Mouse (Mus musculus) liver, embryonic 16.5 days (tissue): ENCODE measurements at regions not wholly inside any gene's neighbourhood (a gene's known extent, or its start where the extent isn't known, plus 50 kb on each side); places are given as distances from the start of the nearest gene placed in this dataset.

Experiments used
- ATAC-seq: fragments of 200-750 bp; cut with Nextera tagmentation; 2 replicates; pipeline ENCODE4 v1.8.0; 2017; ENCODE audit warnings: low read depth, mild to moderate bottlenecking, moderate number of reproducible peaks, moderate library complexity
- H3K27ac ChIP-seq: fragments of 300-500 bp; sonication (generic); 2 replicates; pipeline ENCODE4 v1.5.1; 2014; ENCODE audit warnings: mild to moderate bottlenecking, low read length
- H3K27me3 ChIP-seq: fragments of 300-500 bp; sonication (generic); 2 replicates; pipeline ENCODE4 v1.6.1; 2014; ENCODE audit warnings: low read depth, low read length, mixed read lengths; ENCODE audit not compliant: control insufficient read depth, insufficient read depth
- H3K36me3 ChIP-seq: fragments of 300-500 bp; sonication (generic); 2 replicates; pipeline ENCODE4 v1.6.1; 2014; ENCODE audit warnings: mild to moderate bottlenecking; ENCODE audit not compliant: control insufficient read depth, insufficient read depth
- H3K4me1 ChIP-seq: fragments of 300-500 bp; sonication (generic); 2 replicates; pipeline ENCODE4 v1.6.1; 2014; ENCODE audit warnings: low read depth, low read length, mixed read lengths; ENCODE audit not compliant: control insufficient read depth
- H3K4me2 ChIP-seq: fragments of 300-500 bp; sonication (generic); 2 replicates; pipeline ENCODE4 v1.6.1; 2014; ENCODE audit warnings: low read depth, low read length, mixed read lengths
- H3K4me3 ChIP-seq: fragments of 300-500 bp; sonication (generic); 2 replicates; pipeline ENCODE4 v1.5.1; 2014; ENCODE audit warnings: low read depth, mild to moderate bottlenecking, low read length
- H3K9ac ChIP-seq: fragments of 300-500 bp; sonication (generic); 2 replicates; pipeline ENCODE4 v1.6.1; 2014; ENCODE audit warnings: low read depth, low read length
- H3K9me3 ChIP-seq: fragments of 300-500 bp; sonication (generic); replicated peaks from 2 replicates; pipeline ENCODE4 v1.6.1; 2016; ENCODE audit warnings: low read length; ENCODE audit not compliant: control insufficient read depth
- whole genome bisulfite sequencing: fragments of 180-500 bp; shearing (Covaris S2); extraction: QIAGEN DNeasy Blood & Tissue Kit; methylation state at CpG from one replicate; pipeline ENCODE4 v1.1.7; 2014; ENCODE audit not compliant: insufficient replicate concordance; 5-methylcytosine and 5-hydroxymethylcytosine counted together

- H3K4me1 ChIP-seq = no peaks in the 10 kb centered on the region
- no peak overlapping the region for H3K27ac ChIP-seq
- H3K9me3 ChIP-seq = no peaks in the 10 kb centered on the region
- H3K27me3 ChIP-seq = no peaks in the 10 kb centered on the region
- H3K9ac ChIP-seq = no peak overlapping the region
- 70% methylated on average over 7 of the region's 7 CpGs for WGBS
- ATAC-seq = no peak
- no peak overlapping the region for H3K4me2 ChIP-seq
- H3K36me3 ChIP-seq = no peaks in the 10 kb centered on the region
- H3K4me3 ChIP-seq = no peak overlapping the region
Measured at GRCm38 (mm10) chr10:68347806-68348205, 69.3 kb upstream of the Arid5b start.

GRCm38 (mm10) chr10:68344991-68345720 lies 66.6 kb upstream of the Arid5b start:
- Histone ChIP-seq H3K27ac (no peak overlapping the region), H3K36me3 (no peaks in the 10 kb centered on the region), H3K4me2 (no peak overlapping the region), H3K9me3 (no peaks in the 10 kb centered on the region), H3K27me3 (no peaks in the 10 kb centered on the region), H3K4me1 (no peaks in the 10 kb centered on the region), H3K4me3 (no peak overlapping the region), H3K9ac (no peak overlapping the region)
- ATAC-seq = no peak
- 74% methylated on average over 18 of the region's 18 CpGs for WGBS

- Histone ChIP-seq H3K27ac (no peak overlapping the region), H3K9me3 (no peaks in the 10 kb centered on the region), H3K36me3 (no peaks in the 10 kb centered on the region), H3K27me3 (no peaks in the 10 kb centered on the region), H3K4me2 (no peak overlapping the region), H3K9ac (no peak overlapping the region), H3K4me3 (no peak overlapping the region), H3K4me1 (no peaks in the 10 kb centered on the region)
- ATAC-seq = no peak
- 69% methylated on average over 2 of the region's 2 CpGs for WGBS
Measured at GRCm38 (mm10) chr10:68344211-68344610, 65.7 kb upstream of the Arid5b start.

GRCm38 (mm10) chr10:68334054-68334453 lies 55.5 kb upstream of the Arid5b start:
- Histone ChIP-seq H3K9ac (no peak overlapping the region), H3K4me1 (no peaks in the 10 kb centered on the region), H3K4me2 (no peak overlapping the region), H3K36me3 (no peaks in the 10 kb centered on the region), H3K9me3 (no peaks in the 10 kb centered on the region), H3K27ac (no peak overlapping the region), H3K4me3 (no peak overlapping the region), H3K27me3 (no peaks in the 10 kb centered on the region)
- WGBS = 70% methylated on average over 5 of the region's 5 CpGs
- ATAC-seq = no peak
